12 mouse cellular contexts compared by ENCODE assay signal in the genomic region with DNA sequence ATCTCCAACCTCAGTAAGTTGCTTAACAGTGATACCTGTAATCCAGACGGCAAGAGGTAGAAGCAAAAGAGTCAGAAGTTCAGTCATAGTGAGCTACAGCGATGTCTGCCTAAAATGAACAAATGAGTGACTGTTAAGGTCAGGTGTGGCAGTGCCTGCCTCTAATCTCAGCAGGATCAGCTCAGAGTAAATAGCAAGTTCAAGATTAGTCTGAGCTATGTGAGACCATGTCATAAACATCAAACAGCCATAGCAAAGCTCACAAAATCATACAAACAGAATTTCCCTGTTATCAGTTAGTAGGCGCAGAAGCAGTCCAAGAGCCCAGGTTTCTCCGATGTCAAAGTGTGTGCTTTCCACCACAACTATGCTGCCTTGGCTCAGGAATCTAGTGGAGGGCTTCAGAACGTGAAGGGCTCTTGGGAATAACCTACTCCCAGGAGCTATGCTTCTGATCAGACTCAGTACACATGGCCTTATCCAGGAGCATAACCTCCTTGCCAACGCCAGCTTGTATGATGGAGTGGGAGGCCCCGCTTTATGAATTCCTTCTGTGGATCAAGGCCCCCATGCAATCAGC.
"Had no signal": no experiment of that assay in that cellular context is flagged by ENCODE, and none has a peak within 500 bp of the region (broad histone marks: within the 10 kb centered on the region; RNA-seq: fewer than 3 reads in every experiment).

No protein-coding gene starts in this region.

- H3K9me3 ChIP-seq: limb, embryonic 15.5 days; liver, embryonic 12.5 days; midbrain, embryonic 10.5 days; midbrain, embryonic 15.5 days; neural tube, embryonic 12.5 days had no signal

- ATAC-seq: liver, embryonic 12.5 days; midbrain, embryonic 15.5 days had no signal

- H3K27me3 ChIP-seq: limb, embryonic 15.5 days; midbrain, embryonic 15.5 days; neural tube, embryonic 12.5 days had no signal

- H3K27ac ChIP-seq: kidney, postnatal 0 days; layer of hippocampus, adult 2 months; left cerebral cortex, adult 2 months; limb, embryonic 15.5 days; liver, embryonic 12.5 days; midbrain, embryonic 10.5 days; midbrain, embryonic 15.5 days; neural tube, embryonic 12.5 days had no signal

- H3K36me3 ChIP-seq: limb, embryonic 15.5 days; liver, embryonic 12.5 days; midbrain, embryonic 10.5 days; midbrain, embryonic 15.5 days; neural tube, embryonic 12.5 days had no signal

- H3K4me3 ChIP-seq: layer of hippocampus, adult 2 months; left cerebral cortex, adult 2 months; limb, embryonic 15.5 days; liver, embryonic 12.5 days; midbrain, embryonic 10.5 days; midbrain, embryonic 15.5 days; neural tube, embryonic 12.5 days had no signal

- H3K9ac ChIP-seq: limb, embryonic 15.5 days; liver, embryonic 12.5 days; midbrain, embryonic 15.5 days; neural tube, embryonic 12.5 days had no signal

- H3K4me2 ChIP-seq: limb, embryonic 15.5 days; liver, embryonic 12.5 days; midbrain, embryonic 15.5 days; neural tube, embryonic 12.5 days had no signal

- DNase-seq: kidney, adult 11 months; kidney, adult 9 months; kidney, postnatal 4 days; thymus, postnatal 36 days had no signal

- H3K4me1 ChIP-seq: limb, embryonic 15.5 days; liver, embryonic 12.5 days; midbrain, embryonic 10.5 days; midbrain, embryonic 15.5 days; neural tube, embryonic 12.5 days had no signal
